Mouse (Mus musculus): Measurements from ENCODE around the gene Shisa3. TPM values are rescaled to one million over a fixed set of nuclear protein-coding genes. Genes with fewer than 3 reads are reported as not detected.

Shisa3 gene
- polyA plus RNA-seq, 1 experiment: not detected

- Histone ChIP-seq H3K4me1 (ENCODE audit: control insufficient read depth, insufficient read depth, low read length) (no peaks in the 10 kb centered on the region), H3K4me3 (replicated peaks; ENCODE audit: control insufficient read depth, low read depth, low read length) (no peak overlapping the region), H3K27ac (ENCODE audit: control insufficient read depth, insufficient read depth, low read depth, low read length, poor library complexity) (no peak overlapping the region)
- TF ChIP-seq POLR2A (IDR thresholded peaks at IDR 0.05; ENCODE audit: borderline replicate concordance, control insufficient read depth, low read depth, low read length): no peak
- TF ChIP-seq CTCF (IDR thresholded peaks at IDR 0.05; ENCODE audit: control insufficient read depth, insufficient read depth, low read length): no peak
- WGBS: 90% methylated on average over 8 of the region's 8 CpGs
Observed at GRCm38 (mm10) chr5:67641406-67642120, 33.9 kb downstream of the Shisa3 start.

GRCm38 (mm10) chr5:67643537-67644255, 36.0 kb downstream of the Shisa3 start:
- H3K4me1 ChIP-seq (ENCODE audit: control insufficient read depth, insufficient read depth, low read length): no peaks in the 10 kb centered on the region
- TF ChIP-seq POLR2A (IDR thresholded peaks at IDR 0.05; ENCODE audit: borderline replicate concordance, control insufficient read depth, low read depth, low read length) (no peak), CTCF (IDR thresholded peaks at IDR 0.05; ENCODE audit: control insufficient read depth, insufficient read depth, low read length) (no peak)
- no peak overlapping the region for H3K27ac ChIP-seq (ENCODE audit: control insufficient read depth, insufficient read depth, low read depth, low read length, poor library complexity)
- H3K4me3 ChIP-seq (replicated peaks; ENCODE audit: control insufficient read depth, low read depth, low read length): no peak overlapping the region
- 89% methylated on average over 5 of the region's 5 CpGs for WGBS

- Histone ChIP-seq H3K4me1 (ENCODE audit: control insufficient read depth, insufficient read depth, low read length) (no peaks in the 10 kb centered on the region), H3K27ac (ENCODE audit: control insufficient read depth, insufficient read depth, low read depth, low read length, poor library complexity) (no peak overlapping the region), H3K4me3 (replicated peaks; ENCODE audit: control insufficient read depth, low read depth, low read length) (no peak overlapping the region)
- 90% methylated on average over 20 of the region's 20 CpGs for WGBS
- no peak for TF ChIP-seq CTCF (IDR thresholded peaks at IDR 0.05; ENCODE audit: control insufficient read depth, insufficient read depth, low read length)
- no peak for TF ChIP-seq POLR2A (IDR thresholded peaks at IDR 0.05; ENCODE audit: borderline replicate concordance, control insufficient read depth, low read depth, low read length)
Observed at GRCm38 (mm10) chr5:67646756-67647529, 39.3 kb downstream of the Shisa3 start.

DNA sequence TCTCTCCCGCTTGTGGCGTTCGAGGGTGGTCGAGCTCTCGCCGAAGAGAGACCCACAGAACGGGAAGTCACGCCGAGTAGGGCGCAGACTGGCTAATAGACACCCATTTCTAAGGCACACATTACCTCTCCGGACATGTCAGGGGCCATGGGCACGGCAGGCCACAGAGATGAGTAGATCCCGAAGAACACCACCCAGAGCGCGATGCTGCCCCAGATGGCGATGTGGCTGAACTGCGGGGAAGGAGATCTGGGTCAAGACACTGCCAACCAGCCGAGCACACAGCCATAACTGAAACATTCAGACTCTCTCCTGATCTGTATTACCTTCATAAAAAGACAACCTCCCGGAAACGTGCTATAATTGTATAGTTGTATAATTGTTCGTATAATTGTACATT, 39.9 kb downstream of the Shisa3 start:
- TF ChIP-seq POLR2A (IDR thresholded peaks at IDR 0.05; ENCODE audit: borderline replicate concordance, control insufficient read depth, low read depth, low read length) (no peak), CTCF (IDR thresholded peaks at IDR 0.05; ENCODE audit: control insufficient read depth, insufficient read depth, low read length) (peak; percentile 24; the same call in 1 of the 2 replicates)
- H3K4me1 ChIP-seq (ENCODE audit: control insufficient read depth, insufficient read depth, low read length): no peaks in the 10 kb centered on the region
- WGBS: 88% methylated on average over 21 of the region's 21 CpGs
- H3K4me3 ChIP-seq (replicated peaks; ENCODE audit: control insufficient read depth, low read depth, low read length): no peak overlapping the region
- H3K27ac ChIP-seq (ENCODE audit: control insufficient read depth, insufficient read depth, low read depth, low read length, poor library complexity): no peak overlapping the region

DNA sequence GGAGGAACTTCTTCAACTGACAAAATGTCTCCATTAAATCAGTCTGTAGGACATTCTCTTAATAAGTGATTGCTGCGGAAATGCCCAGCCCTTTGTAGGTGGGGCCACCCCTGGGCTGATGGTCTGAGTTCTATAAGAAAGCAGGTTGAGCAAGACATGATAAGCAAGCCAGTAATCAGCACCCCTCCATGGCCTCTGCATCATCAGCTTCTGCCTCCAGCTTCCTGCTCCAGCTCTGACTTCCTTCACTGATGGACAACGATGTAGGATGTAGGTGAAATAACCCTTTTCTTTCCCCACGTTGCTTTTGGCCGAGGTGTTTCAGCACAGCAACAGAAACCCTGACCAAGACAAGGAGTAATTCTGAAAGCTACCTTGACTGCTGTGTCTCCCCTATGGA, 41.5 kb downstream of the Shisa3 start:
- H3K4me3 ChIP-seq (replicated peaks; ENCODE audit: control insufficient read depth, low read depth, low read length): no peak overlapping the region
- H3K4me1 ChIP-seq (ENCODE audit: control insufficient read depth, insufficient read depth, low read length): no peaks in the 10 kb centered on the region
- no peak overlapping the region for H3K27ac ChIP-seq (ENCODE audit: control insufficient read depth, insufficient read depth, low read depth, low read length, poor library complexity)
- TF ChIP-seq CTCF (IDR thresholded peaks at IDR 0.05; ENCODE audit: control insufficient read depth, insufficient read depth, low read length) (no peak), POLR2A (IDR thresholded peaks at IDR 0.05; ENCODE audit: borderline replicate concordance, control insufficient read depth, low read depth, low read length) (no peak)
- WGBS: 87% methylated on average over 4 of the region's 4 CpGs

- Histone ChIP-seq H3K4me3 (replicated peaks; ENCODE audit: control insufficient read depth, low read depth, low read length) (no peak overlapping the region), H3K4me1 (ENCODE audit: control insufficient read depth, insufficient read depth, low read length) (no peaks in the 10 kb centered on the region), H3K27ac (ENCODE audit: control insufficient read depth, insufficient read depth, low read depth, low read length, poor library complexity) (no peak overlapping the region)
- no peak for TF ChIP-seq POLR2A (IDR thresholded peaks at IDR 0.05; ENCODE audit: borderline replicate concordance, control insufficient read depth, low read depth, low read length)
- WGBS: 92% methylated on average over 5 of the region's 5 CpGs
Observed at GRCm38 (mm10) chr5:67650021-67650420, 42.3 kb downstream of the Shisa3 start.

- H3K4me3 ChIP-seq (replicated peaks; ENCODE audit: control insufficient read depth, low read depth, low read length): no peak overlapping the region
- H3K27ac ChIP-seq (ENCODE audit: control insufficient read depth, insufficient read depth, low read depth, low read length, poor library complexity): no peak overlapping the region
- TF ChIP-seq CTCF (IDR thresholded peaks at IDR 0.05; ENCODE audit: control insufficient read depth, insufficient read depth, low read length): no peak
- TF ChIP-seq POLR2A (IDR thresholded peaks at IDR 0.05; ENCODE audit: borderline replicate concordance, control insufficient read depth, low read depth, low read length): no peak
- 88% methylated on average over 4 of the region's 4 CpGs for WGBS
- no peaks in the 10 kb centered on the region for H3K4me1 ChIP-seq (ENCODE audit: control insufficient read depth, insufficient read depth, low read length)
Observed at GRCm38 (mm10) chr5:67652468-67652867, 44.8 kb downstream of the Shisa3 start.

DNA sequence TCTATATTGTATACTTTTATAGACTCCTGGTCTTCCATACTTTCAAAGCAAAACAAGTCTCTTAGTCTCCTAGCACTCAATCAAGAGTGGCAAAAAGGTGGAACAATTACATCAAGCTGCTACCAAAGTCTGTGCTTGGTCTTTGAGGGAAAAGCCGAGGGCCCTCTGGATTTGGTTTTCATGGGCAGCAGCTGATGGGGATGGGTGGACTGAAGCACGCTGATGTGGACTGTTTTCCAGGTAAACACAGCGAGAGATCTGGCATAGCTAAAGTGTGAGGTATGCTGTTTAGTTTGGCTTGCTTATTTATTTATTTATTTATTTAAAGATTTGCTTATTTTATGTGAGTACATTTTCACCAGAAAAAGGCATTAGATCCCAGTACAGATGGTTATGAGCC, 45.9 kb downstream of the Shisa3 start:
- 92% methylated on average over 3 of the region's 3 CpGs for WGBS
- H3K27ac ChIP-seq (ENCODE audit: control insufficient read depth, insufficient read depth, low read depth, low read length, poor library complexity): no peak overlapping the region
- H3K4me1 ChIP-seq (ENCODE audit: control insufficient read depth, insufficient read depth, low read length): no peaks in the 10 kb centered on the region
- TF ChIP-seq POLR2A (IDR thresholded peaks at IDR 0.05; ENCODE audit: borderline replicate concordance, control insufficient read depth, low read depth, low read length) (no peak), CTCF (IDR thresholded peaks at IDR 0.05; ENCODE audit: control insufficient read depth, insufficient read depth, low read length) (no peak)
- no peak overlapping the region for H3K4me3 ChIP-seq (replicated peaks; ENCODE audit: control insufficient read depth, low read depth, low read length)

Measured in bone marrow, adult 2 months (tissue).